Mouse (Mus musculus) heart, postnatal 10 days (tissue): Measurements from ENCODE around the gene Gm47283. TPM values are rescaled to one million over a fixed set of nuclear protein-coding genes. Genes with fewer than 3 reads are reported as not detected.
"Not testable (repeated sequence)": the region's sequence is repeated elsewhere in the genome, so short reads cannot be mapped to it uniquely, and the experiment has no call there.

Experiments used
- DNase-seq, 2 experiments: peaks; one replicate each; pipeline ENCODE4 v3.0.0; 2021
- intact Hi-C: fragments of 180-260 bp; cut with DNase I; formaldehyde crosslinking; loops from one replicate; pipeline ENCODE4 v1.15.1; 2025
- total RNA-seq, 2 experiments: library from RNA; stranded (reverse); gene quantifications; 2 replicates each; pipeline ENCODE4 v1.2.3; 2021

Gm47283 gene
- not detected for total RNA-seq

DNA sequence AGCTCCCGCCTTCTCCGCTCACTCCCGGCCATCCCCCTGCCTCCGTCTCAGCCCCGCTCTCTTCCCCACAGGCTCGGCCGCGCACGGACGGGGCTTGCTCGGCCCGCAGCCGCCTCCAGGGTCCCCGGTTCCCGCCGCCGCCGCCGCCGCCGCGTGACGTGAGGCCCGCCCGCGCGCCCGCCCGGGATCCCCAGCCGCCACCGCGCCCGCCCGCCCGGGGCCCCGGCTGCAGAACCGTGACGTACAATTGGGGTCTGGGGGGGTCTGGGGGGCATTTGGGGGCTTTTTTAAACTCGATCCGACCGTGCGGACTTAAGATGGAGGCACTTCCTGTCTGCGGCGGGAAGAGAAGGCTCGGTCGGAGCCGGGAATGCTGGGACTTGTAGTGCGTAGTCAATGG, at the start of gene Gm47283:
Gene Gm47283 (plus strand): TSS at position 301 of the 400 bp plus-strand sequence.
- DNase-seq, intact Hi-C loops: not testable (repeated sequence)

DNA sequence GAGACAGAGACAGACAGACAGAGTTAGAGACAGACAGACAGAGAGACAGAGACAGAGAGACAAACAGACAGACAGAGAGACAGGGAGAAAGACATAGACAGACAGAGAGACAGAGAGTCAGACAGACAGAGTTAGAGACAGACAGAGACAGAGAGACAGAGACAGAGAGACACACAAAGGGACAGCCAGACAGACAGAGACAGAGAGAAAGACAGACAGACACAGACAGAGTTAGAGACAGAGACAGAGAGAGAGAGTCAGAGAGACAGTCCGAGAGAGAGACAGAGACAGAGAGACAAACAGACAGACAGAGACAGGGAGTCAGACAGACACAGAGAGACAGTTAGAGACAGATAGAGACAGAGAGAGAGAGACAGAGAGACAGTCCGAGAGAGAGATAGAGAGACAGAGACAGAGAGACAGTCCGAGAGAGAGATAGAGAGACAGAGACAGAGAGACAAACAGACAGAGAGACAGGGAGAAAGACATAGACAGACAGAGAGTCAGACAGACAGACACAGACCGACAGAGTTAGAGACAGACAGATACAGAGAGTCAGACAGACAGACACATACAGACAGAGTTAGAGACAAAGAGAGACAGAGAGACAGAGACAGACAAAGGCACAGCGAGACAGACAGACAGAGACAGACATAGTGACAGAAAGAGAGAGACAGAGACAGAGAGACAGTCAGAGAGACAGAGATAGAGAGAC, 49.2 kb upstream of the Gm47283 start:
- intact Hi-C loops, DNase-seq: not testable (repeated sequence)

DNA sequence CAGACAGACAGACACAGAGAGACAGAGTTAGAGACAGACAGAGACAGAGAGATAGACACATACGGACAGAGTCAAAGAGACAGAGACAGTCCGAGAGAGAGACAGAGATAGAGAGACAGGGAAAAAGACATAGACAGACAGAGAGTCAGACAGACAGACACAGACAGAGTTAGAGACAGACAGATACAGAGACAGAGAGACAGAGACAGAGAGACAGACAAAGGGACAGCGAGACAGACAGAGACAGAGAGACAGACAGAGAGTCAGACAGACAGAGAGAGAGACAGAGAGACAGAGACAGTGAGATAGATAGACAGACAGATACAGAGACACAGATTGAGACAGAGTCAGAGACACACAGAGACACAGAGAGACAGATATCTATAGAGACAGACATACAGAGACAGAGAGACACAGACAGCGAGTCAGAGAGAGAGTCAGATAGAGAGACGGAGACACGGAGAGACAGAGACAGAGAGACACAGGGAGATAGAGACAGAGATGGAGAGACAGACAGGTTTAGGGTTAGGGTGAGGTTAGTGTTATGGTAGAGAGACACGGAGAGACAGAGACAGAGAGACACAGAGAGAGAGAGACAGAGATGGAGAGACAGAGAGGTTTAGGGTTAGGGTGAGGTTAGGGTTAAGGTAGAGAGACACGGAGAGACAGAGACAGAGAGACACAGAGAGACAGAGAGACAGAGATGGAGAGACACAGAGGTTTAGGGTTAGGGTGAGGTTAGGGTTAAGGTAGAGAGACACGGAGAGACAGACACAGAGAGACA, 48.1 kb upstream of the Gm47283 start:
- DNase-seq, intact Hi-C loops: not testable (repeated sequence)

GRCm38 (mm10) chrY:90737606-90738430, 46.7 kb upstream of the Gm47283 start:
- no peak for DNase-seq
- intact Hi-C loops = no loop called here

GRCm38 (mm10) chrY:90738431-90738680, 46.2 kb upstream of the Gm47283 start:
- DNase-seq = no peak
- intact Hi-C loops = no loop called here

DNA sequence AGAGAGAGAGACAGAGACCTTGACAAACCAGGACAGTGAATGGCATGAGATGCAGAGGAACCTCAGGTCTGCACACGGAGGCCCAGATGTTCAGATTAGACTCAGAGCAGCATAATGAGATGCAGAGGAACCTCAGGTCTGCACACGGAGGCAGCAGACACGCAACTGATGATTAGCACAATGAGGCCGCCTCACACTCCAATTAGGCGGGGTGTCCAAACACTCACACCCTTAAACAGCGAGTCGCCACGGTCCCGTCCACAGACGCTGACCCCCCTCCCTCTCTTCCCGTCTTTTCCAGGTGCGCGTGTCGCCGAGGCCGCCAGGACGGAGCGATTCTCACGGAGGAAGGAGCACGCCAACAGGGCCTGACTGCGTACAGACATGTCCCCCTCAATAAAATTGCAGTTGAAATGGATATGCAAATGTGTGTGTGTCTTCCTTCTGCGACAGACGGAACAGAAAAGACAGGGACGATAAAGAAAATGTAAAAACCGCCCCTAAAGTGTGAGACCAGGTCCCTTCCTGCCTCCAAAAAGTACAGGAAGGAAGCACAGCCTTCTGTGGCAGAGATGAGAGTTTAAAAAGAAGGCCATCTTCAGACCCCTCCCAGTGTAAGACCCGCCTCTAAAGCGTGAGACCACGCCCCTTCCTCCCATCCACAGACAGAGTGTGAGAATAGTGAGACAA, 45.6 kb upstream of the Gm47283 start:
- intact Hi-C loops = not testable (repeated sequence)
- DNase-seq = peak in 1 of 2 experiments; percentile 26

- DNase-seq, intact Hi-C loops: not testable (repeated sequence)
Measured at GRCm38 (mm10) chrY:90739531-90740012, 45.0 kb upstream of the Gm47283 start.

- intact Hi-C loops = no loop called here
Measured at GRCm38 (mm10) chrY:90740013-90740561, 44.5 kb upstream of the Gm47283 start.

GRCm38 (mm10) chrY:90741006-90741405, 43.5 kb upstream of the Gm47283 start:
- DNase-seq, intact Hi-C loops: not testable (repeated sequence)

More at GRCm38 (mm10) chrY:90740013-90740561, 44.5 kb upstream of the Gm47283 start:
- peak; percentile 38 to 41 for DNase-seq

DNA sequence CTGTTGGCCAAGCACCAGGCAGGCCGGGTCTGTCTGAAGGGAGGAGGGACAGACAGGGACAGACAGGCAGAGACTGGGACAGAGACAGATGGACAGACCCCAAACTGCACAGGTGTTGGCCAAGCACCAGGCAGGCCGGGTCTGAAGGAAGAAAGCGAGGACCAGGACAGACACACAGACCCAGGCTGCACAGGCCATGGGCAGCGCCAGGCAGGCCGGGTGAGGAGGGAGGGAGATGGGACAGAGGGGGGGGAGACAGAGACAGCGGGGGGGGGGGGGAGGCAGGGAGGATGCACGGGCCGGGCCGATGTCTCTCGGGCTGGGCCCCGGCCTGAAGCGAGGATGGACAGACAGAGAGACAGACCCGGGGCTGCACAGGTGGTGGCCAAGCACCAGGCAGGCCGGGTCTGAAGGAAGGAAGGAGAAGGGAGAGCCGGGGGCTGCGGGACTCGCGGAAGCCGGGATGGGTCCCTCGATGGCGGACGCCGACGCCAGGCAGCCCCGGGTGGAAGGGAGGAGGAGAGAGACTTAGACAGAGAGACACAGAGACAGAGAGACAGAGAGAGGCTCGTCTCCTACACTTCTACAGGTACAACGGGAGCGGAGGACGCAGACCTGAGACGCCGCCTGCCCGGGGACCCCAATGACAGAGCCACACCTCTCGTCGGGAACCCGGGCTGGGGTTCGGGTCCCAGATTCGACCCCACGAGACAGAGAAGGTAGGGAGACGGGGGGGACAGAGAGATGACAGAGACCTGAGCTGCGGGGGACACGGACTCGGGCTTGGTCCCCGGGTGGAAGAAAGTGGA, 42.9 kb upstream of the Gm47283 start:
- DNase-seq, intact Hi-C loops: not testable (repeated sequence)

- DNase-seq, intact Hi-C loops: not testable (repeated sequence)
Measured at GRCm38 (mm10) chrY:90742261-90743052, 42.1 kb upstream of the Gm47283 start.

DNA sequence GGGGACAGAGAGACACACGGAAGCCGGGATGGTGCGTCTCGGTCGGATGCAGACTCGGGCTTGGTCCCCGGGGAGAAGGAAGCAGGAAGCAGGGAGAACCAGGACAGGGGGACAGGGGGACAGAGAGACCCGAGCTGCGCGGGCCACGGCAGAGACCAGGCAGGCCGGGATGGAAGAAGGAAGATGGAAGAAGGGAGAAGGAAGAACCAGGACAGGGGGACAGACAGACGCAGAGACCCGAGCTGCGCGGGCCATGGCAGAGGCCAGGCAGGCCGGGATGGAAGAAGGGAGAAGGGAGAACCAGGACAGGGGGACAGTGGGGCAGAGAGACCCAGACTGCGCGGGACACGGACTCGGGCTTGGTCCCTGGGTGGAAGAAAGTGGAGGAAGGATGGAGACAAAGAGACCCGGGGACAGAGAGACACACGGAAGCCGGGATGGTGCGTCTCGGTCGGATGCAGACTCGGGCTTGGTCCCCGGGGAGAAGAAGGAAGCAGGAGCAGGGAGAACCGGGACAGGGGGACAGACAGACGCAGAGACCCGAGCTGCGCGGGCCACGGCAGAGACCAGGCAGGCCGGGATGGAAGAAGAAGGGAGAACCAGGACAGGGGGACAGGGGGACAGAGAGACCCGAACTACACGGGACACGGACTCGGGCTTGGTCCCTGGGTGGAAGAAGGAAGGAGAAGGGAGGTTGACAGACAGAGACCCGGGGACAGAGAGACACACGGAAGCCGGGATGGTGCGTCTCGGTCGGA, 41.3 kb upstream of the Gm47283 start:
- intact Hi-C loops, DNase-seq: not testable (repeated sequence)

GRCm38 (mm10) chrY:90743811-90744220, 40.7 kb upstream of the Gm47283 start:
- DNase-seq = no peak
- intact Hi-C loops = no loop called here

DNA sequence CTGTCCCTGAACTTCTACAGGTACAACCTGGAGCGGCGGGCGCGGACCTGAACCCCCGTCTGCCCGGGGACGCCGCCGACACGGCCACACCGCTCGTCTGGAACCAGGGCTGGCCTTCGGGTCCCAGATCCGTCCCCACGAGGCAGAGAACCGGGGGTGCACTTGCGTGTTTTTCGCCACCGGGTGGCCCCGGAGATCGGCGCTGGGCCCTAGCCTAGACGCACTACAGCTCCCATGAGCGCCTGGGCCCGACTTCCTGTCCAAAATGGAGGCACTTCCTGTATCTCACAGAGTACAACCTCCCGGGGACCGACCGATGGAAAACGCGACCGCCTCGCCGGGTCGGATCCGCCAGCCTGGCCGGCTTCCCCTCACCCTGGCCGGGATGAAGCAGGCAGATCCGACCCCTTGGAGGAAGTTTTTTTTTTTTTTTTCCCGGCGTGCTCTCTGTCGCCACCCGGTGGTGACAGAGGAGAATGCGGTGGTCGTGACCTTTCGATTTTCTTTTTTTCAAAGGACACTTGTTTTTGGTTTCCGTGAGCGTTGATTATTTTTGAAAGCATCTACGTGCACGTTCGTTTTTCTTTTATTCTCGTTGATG, 40.1 kb upstream of the Gm47283 start:
- intact Hi-C loops = not testable (repeated sequence)
- peak; percentile 79 to 95 for DNase-seq

DNA sequence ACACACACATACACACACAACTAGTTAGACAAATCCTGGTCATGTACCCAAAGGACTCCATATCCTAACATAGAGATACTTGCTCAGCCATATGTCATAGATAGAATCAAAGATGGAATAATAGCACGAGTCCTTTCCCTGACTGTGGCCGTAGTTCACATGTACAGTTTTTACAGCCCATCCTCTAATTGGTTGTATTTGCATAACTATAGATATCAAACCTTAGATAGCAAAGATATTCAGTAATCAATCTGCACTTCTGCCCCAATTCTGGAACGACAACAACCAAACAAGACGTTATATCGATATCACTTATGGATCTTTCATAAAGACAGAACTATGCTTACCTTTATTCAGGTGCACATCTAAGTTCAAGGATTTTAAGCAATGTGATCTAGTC, 39.3 kb upstream of the Gm47283 start:
- intact Hi-C loops = not testable (repeated sequence)

GRCm38 (mm10) chrY:90754721-90755120, 29.8 kb upstream of the Gm47283 start, which contains the start of gene Gm21860:
TSS of gene Gm21860 (minus strand) at chrY:90754821.
- DNase-seq, intact Hi-C loops: not testable (repeated sequence)

More for the DNA sequence above, 39.3 kb upstream of the Gm47283 start:
- DNase-seq = not testable (repeated sequence)

DNA sequence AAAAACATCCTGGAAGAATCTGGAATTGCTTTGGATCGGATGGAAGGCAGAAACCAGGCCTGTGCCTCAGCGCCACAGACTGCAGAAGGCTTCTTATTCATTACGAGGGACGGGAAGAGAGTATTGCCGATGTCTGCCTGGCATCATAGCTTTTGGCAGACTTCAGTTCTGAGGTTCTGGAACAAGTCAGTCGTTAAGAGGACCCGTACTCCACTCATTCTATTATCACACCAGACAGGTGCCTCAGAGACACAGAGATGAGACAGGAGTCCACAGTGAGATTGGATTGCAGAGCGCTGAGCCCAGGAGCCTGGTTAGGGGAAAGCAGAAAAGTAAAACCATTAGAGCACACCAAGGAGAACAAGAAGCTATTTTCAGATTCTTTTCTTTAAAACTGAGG, 54.5 kb downstream of the Gm47283 start, which contains the start of gene Gm21748:
Gene Gm21748 (minus strand): TSS at position 101 of the 400 bp plus-strand sequence.
- DNase-seq, intact Hi-C loops: not testable (repeated sequence)
